7 mouse cellular contexts compared by ENCODE assay signal in genomic region chr5:52240540-52240939, GRCm38 (mm10). TPM values are rescaled to one million over a fixed set of nuclear protein-coding genes. Genes with fewer than 3 reads are reported as not detected.
DNase-seq lines count a peak whose midpoint lies in the region; ATAC-seq and TF ChIP-seq lines count a peak whose summit lies in the region.

No protein-coding gene starts in this region.

- H3K36me3 ChIP-seq in liver, embryonic 12.5 days = no peaks in the 10 kb centered on the region

- CTCF ChIA-PET in Patski (lab: Charles Lee) = interaction anchor here (1.2 kb wide), 2 partner anchors 13 kb away, joined by 3 to 4 read pairs; no protein-coding TSS in a partner anchor

- in situ Hi-C loops in Patski (cut with MboI; ENCODE audit: low pct_unique_long_range_greater_than_20kb) = no loop called here

- H3K4me2 ChIP-seq in liver, embryonic 12.5 days = no peak overlapping the region

- no peak for ATAC-seq in liver, embryonic 12.5 days
- ATAC-seq in Patski = no peak
- no peak for ATAC-seq in activated CD4-positive, CD25-positive, alpha-beta regulatory T cell, adult 4 months

- H3K4me3 ChIP-seq in liver, embryonic 12.5 days = no peak overlapping the region
- no peak overlapping the region for H3K4me3 ChIP-seq in cortical plate, adult 2 months (ENCODE audit: insufficient read depth, low read length)

- DNase-seq in liver = peak; percentile 28
- DNase-seq in Patski (ENCODE audit: low read depth, low spot score) = no peak
- peak; percentile 32 for DNase-seq in lung, postnatal 10 days
- no peak for DNase-seq in frontal cortex, adult 2 months (ENCODE audit: extremely low spot score in 1 of 2, low spot score in 1 of 2)

- TF ChIP-seq CTCF in Patski (IDR thresholded peaks at IDR 0.05) = peak; percentile 86
- TF ChIP-seq CTCF in cortical plate, adult 2 months (IDR thresholded peaks at IDR 0.05; ENCODE audit: extremely low read depth, insufficient read depth, low read length) = peak; percentile 46

- no peaks in the 10 kb centered on the region for H3K4me1 ChIP-seq in liver, embryonic 12.5 days
- no peaks in the 10 kb centered on the region for H3K4me1 ChIP-seq in cortical plate, adult 2 months (ENCODE audit: control insufficient read depth, insufficient read depth, low read length)

- no peak for TF ChIP-seq POLR2A in cortical plate, adult 2 months (IDR thresholded peaks at IDR 0.05; ENCODE audit: extremely low read depth, insufficient read depth, low read length)

- H3K27me3 ChIP-seq in liver, embryonic 12.5 days (replicated peaks) = no peaks in the 10 kb centered on the region
- H3K27me3 ChIP-seq in Patski = no peaks in the 10 kb centered on the region

- POLR2A ChIA-PET in Patski (lab: Charles Lee) = no interaction called here

- no peak overlapping the region for H3K9ac ChIP-seq in liver, embryonic 12.5 days

- 3% methylated on average over 2 of the region's 2 CpGs for WGBS in liver, embryonic 12.5 days (ENCODE audit: insufficient replicate concordance)

- no peaks in the 10 kb centered on the region for H3K9me3 ChIP-seq in liver, embryonic 12.5 days (replicated peaks)

- H3K27ac ChIP-seq in liver, embryonic 12.5 days = no peak overlapping the region
- H3K27ac ChIP-seq in cortical plate, adult 2 months (ENCODE audit: insufficient read depth, low read length) = no peak overlapping the region

RNA-seq across cellular contexts. Expression of gene Dhx15, which starts 50.2 kb away (rescaled TPM):
- 114 and 118 TPM in 2 replicates for polyA plus RNA-seq in liver, embryonic 12.5 days (2016; fragmentation: Nextera tagmentation; extraction: Ambion mirVana)
- 161 TPM for polyA plus RNA-seq in Patski (2021)
- 74.9 and 79.3 TPM in 2 replicates for polyA plus RNA-seq in cortical plate, adult 2 months (2012; rRNA removed)
- polyA plus RNA-seq in activated CD4-positive, CD25-positive, alpha-beta regulatory T cell, adult 4 months (2017; shearing (Covaris generic)) = 100 to 1,000 TPM in 1 of 2 experiments, 10 to 100 TPM in 1; 87.2 to 103 TPM
- 92.1 and 98.2 TPM in 2 replicates for polyA plus RNA-seq in frontal cortex, adult 2 months (2012; rRNA removed)

Comparison
In these comparisons a context has a peak if more than half of its experiments do, and no peak if none do; other contexts are left out.
1. DNase-seq: peak in liver (single experiment) and lung, postnatal 10 days (single experiment); none in Patski (single experiment) and frontal cortex, adult 2 months (0 of 2).